Mouse (Mus musculus) cerebellum, adult 9-10 months (tissue): ENCODE data around the gene Ywhae.

Source experiments
- DNase-seq: peaks from one replicate; pipeline ENCODE4 v3.0.0; 2022

Ywhae gene

DNA sequence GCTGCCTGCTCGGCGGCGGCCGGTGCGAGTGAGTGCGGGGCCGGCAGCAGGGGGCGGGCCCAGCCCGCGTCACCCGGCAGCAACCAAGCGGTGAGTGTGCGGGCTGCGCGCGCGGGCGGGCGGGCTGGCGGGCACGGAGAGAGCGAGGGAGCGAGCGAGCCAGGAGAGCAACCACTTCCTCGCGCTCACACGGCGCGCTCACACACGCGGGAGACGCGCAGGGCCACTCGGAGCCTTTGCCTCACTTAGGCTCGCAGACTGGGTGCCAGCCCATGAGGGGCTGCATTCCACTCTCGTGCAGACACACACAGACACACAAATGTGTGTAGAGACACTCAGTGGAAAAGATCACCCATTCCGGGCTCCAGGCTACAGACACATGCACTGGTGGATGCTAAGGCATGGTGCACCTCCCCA is 63.4 kb downstream of the Ywhae start, which contains the start of gene Doc2b:
TSS of gene Doc2b (minus strand) at position 21 of the 417 bp plus-strand sequence.
- peak; percentile 54 for DNase-seq

- DNase-seq = no peak
These were observed 64.0 kb downstream of the Ywhae start for GRCm38 (mm10) chr11:75796536-75797246.

- no peak for DNase-seq
These were observed 68.7 kb downstream of the Ywhae start for GRCm38 (mm10) chr11:75801369-75801768.

DNA sequence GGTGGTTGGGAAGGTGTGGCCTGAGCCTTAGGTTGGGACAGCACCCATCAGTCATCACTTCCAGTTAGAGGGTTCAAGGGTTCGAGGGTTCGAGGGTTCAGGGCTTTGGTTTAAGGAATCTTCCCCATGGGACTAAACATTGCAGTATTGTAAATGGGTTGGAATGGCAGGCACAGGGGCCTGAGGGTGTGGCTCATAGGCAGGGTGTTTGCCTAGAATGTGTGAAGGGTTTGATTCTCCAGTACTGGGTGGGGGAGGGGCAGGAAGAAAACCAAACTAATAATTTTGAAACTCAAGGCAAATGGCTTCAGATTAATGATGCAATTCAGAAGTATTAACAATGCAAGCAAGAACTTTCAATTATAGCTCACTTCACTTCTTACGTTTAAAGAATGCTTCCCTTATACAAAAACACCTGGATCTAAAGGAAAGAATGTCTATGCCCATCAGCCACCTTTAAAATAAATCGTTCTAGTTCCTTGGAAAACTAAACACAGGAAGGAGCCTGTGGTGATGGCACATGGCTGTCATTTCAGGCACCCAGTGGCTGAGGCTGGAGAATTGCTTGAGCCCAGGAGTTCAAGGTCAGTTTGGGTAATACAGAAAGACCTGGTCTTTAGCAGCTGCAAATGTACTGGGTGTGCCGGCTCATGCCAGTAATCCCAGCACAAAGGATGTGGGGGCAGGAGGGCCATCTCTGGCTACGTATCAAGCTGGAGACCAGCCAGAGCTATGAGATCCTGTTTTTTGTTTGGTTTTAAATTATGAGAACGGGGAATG is 69.3 kb downstream of the Ywhae start:
- no peak for DNase-seq

DNA sequence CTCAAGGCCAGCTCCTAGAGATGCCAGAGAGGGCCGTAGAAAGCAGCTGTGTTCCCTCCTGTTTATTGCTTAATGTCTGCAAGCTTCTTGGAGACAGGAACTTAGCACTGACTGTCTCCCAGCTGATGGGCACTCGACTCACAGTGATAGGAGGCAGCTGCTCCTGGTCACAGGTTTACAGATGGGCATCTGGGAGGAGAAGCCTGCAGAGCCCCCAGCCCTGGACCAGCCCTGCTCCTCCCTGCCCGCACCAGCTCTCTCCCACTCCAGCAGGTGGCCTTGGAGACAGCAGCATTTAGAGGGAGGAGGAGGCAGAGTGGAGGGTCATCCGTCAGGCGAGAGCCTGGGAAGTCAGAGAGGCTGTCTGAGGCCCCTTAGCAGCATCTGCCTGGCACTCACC is 74.8 kb downstream of the Ywhae start:
- DNase-seq = no peak

GRCm38 (mm10) chr11:75810526-75810925 is 77.9 kb downstream of the Ywhae start:
- DNase-seq = no peak

DNA sequence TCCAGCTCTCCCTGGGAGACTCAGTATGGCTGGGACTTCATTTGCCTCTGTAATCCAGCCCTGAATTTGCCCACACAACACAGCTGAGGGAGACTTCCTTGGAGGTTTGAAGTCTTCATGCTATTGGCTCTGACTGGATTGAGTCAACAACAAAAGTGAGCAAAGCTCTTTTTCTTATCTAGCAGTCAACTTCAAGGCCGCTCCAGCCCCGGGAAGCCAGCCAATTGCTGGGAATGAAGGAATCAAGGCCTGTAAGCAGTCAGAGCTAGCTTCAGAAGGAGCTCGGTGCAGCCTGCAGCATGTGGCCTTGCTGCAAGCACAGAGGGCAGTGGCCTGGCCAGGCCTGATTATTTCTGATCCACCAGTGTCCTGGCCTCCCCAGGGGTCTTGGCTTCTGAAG is 79.2 kb downstream of the Ywhae start:
- DNase-seq = peak; percentile 28

DNA sequence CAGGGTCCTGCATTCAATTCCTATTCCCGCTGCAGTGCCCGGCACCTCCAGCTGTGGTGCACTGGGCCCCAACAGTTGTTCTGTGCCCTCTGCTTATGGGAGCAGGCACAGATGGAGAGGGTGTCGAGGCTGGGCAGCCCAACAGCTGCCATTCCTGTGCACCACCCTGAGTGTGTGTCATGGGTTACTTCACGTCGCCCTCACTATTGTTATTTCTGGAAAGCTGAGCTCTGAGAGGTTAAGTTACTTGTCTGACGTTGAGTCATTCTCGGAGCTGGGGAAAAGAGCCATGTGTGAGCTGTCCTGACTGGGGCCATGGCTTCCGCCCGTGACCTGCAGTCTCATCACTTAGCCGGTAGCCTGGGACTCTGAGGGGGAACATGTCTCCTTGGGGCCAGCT is 80.4 kb downstream of the Ywhae start:
- DNase-seq = no peak
